Mouse (Mus musculus) small intestine, adult 2 months (tissue): ENCODE results near the gene Slc15a3. TPM values are rescaled to one million over a fixed set of nuclear protein-coding genes. Genes with fewer than 3 reads are reported as not detected.

Source experiments
- H3K27ac ChIP-seq: fragments of 200-500 bp; 2 replicates; pipeline ENCODE4 v1.5.1; 2012; ENCODE audit warnings: low read depth, low read length, control low read depth, inconsistent platforms; ENCODE audit not compliant: insufficient read depth
- H3K27me3 ChIP-seq: fragments of 200-500 bp; 2 replicates; pipeline ENCODE4 v1.6.1; 2012; ENCODE audit warnings: mild to moderate bottlenecking, moderate library complexity, low read length, inconsistent platforms; ENCODE audit not compliant: control insufficient read depth, insufficient read depth
- H3K36me3 ChIP-seq: fragments of 200-500 bp; 2 replicates; pipeline ENCODE4 v1.6.1; 2012; ENCODE audit warnings: mild to moderate bottlenecking, low read length, control low read depth, inconsistent platforms; ENCODE audit not compliant: control insufficient read depth, insufficient read depth
- H3K4me1 ChIP-seq: fragments of 200-500 bp; 2 replicates; pipeline ENCODE4 v1.6.1; 2012; ENCODE audit warnings: low read length, inconsistent platforms, mixed read lengths; ENCODE audit not compliant: control insufficient read depth, insufficient read depth, insufficient read length
- H3K4me3 ChIP-seq: fragments of 200-500 bp; 2 replicates; pipeline ENCODE4 v1.5.1; 2012; ENCODE audit warnings: low read depth, mild to moderate bottlenecking, control low read depth, inconsistent platforms, low read length, moderate library complexity
- CTCF ChIP-seq: fragments of 200-500 bp; IDR thresholded peaks from 2 replicates; pipeline ENCODE4 v1.5.1; 2012; ENCODE audit warnings: low read depth, mild to moderate bottlenecking, control low read depth, inconsistent platforms, low read length, moderate library complexity, mixed read lengths; ENCODE audit not compliant: insufficient replicate concordance, insufficient read length; ENCODE audit errors: extremely low read depth
- POLR2A ChIP-seq: fragments of 200-500 bp; IDR thresholded peaks from 2 replicates; pipeline ENCODE4 v1.6.1; 2012; ENCODE audit warnings: low read depth, mild to moderate bottlenecking, control low read depth, inconsistent platforms, low read length, moderate library complexity
- WGBS: fragments of 180-500 bp; shearing (Covaris S2); methylation state at CpG from one replicate; pipeline ENCODE4 v1.1.7; 2018; 5-methylcytosine and 5-hydroxymethylcytosine counted together
- polyA plus RNA-seq: library from polyadenylated mRNA; depleted of rRNA; stranded (reverse); fragments of >200 nt; gene quantifications from 2 replicates; pipeline ENCODE4 v1.2.3, GENCODE M21; 2012

Slc15a3 gene
- polyA plus RNA-seq, 1 experiment: 14.4 TPM

DNA sequence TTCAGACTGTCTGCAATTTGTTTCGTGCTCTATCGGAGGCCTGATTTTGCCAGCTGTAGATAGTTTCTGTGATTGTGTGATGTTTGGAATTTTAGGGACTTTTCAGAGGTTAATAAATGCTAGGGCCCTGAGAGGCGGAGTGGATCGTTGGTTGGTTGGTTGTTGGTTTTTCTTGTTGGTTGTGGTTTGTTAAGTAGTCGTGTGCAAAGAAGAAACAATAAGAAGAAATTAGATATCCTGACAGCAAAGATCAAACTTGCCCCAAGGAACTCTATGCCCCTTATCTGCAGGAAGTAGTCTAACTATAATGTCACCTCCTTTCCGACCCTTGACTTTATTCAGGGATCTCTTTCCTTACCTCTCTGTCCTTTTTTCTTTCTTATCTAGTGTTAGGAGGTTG, 28.1 kb upstream of the Slc15a3 start:
- 65% methylated on average over 6 of the region's 6 CpGs for WGBS
- H3K27ac ChIP-seq: no peak overlapping the region
- TF ChIP-seq POLR2A (no peak), CTCF (no peak)
- H3K4me3 ChIP-seq: no peak overlapping the region
- no peaks in the 10 kb centered on the region for H3K4me1 ChIP-seq
- no peaks in the 10 kb centered on the region for H3K36me3 ChIP-seq
- H3K27me3 ChIP-seq: no peaks in the 10 kb centered on the region

DNA sequence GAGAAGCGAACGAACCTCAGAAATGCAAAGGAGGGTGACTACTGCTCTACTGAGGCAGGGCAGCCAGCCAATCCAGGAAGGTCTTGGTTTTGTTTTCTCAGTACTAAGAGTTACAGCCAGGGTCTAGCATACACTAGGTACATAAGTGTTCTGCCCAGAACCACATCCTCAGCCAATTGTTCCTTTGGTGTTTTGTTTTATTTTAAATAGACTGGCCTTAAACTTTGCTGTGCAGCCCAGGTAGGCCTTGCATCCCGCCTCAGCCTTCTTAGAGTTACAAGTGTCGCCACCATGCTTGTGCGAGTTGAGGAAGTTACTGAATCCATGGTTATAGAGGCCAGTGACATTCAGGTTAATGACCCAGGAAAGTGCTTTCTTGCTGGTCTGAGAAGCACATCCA, 26.5 kb upstream of the Slc15a3 start:
- WGBS: 93% methylated on average over 5 of the region's 5 CpGs
- no peak for TF ChIP-seq CTCF
- no peak for TF ChIP-seq POLR2A
- Histone ChIP-seq H3K27ac (no peak overlapping the region), H3K36me3 (no peaks in the 10 kb centered on the region), H3K4me1 (peaks cover 2% of the 10 kb centered on the region; the same call in 1 of the 2 replicates), H3K4me3 (no peak overlapping the region), H3K27me3 (no peaks in the 10 kb centered on the region)

DNA sequence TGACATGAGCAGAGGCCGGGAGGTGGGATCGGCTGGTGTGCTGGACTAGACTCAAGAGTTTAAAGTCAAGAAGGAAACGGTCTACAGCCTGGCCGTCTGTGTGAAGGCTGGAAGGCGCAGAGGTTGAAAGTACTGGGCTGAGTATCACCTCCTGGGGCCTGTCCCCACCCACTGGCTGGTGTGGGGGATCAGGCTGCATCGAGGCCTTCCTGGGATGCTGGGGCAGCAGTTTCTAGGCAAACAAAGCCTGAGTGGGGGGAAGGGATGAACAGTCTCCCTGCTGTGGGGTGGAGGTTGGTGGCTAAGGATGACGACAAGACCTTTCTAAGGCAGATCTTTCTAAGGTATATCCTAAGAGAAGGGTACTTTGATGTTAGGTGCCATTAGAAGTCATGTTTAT, 25.6 kb upstream of the Slc15a3 start:
- Histone ChIP-seq H3K27me3 (no peaks in the 10 kb centered on the region), H3K4me3 (no peak overlapping the region), H3K36me3 (no peaks in the 10 kb centered on the region), H3K4me1 (peaks cover 5% of the 10 kb centered on the region; the same call in 1 of the 2 replicates), H3K27ac (no peak overlapping the region)
- TF ChIP-seq POLR2A (no peak), CTCF (no peak)
- 72% methylated on average over 7 of the region's 7 CpGs for WGBS

DNA sequence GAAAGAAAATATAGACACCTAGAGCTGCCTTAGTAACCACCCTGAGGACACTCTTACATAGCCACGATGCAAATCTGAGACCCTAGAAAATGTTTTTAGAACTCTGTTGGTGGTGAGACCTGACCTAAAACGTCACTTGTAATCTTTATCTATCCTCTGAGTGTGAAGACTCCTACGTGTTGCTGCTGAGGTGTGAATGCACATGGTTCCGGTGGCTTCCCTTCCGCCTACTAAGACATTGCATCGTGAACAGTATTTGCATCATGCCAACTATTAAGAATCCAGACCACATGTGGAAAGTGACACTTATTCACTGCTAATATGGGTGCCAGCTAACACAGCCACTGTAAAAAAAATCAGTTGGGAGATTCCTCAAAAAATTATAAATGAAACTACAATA, 23.7 kb upstream of the Slc15a3 start:
- WGBS: 86% methylated on average over 6 of the region's 6 CpGs
- TF ChIP-seq CTCF (no peak), POLR2A (no peak)
- no peaks in the 10 kb centered on the region for H3K27me3 ChIP-seq
- H3K4me3 ChIP-seq: no peak overlapping the region
- H3K4me1 ChIP-seq: peaks cover 5% of the 10 kb centered on the region; the same call in 1 of the 2 replicates
- H3K36me3 ChIP-seq: no peaks in the 10 kb centered on the region
- no peak overlapping the region for H3K27ac ChIP-seq

DNA sequence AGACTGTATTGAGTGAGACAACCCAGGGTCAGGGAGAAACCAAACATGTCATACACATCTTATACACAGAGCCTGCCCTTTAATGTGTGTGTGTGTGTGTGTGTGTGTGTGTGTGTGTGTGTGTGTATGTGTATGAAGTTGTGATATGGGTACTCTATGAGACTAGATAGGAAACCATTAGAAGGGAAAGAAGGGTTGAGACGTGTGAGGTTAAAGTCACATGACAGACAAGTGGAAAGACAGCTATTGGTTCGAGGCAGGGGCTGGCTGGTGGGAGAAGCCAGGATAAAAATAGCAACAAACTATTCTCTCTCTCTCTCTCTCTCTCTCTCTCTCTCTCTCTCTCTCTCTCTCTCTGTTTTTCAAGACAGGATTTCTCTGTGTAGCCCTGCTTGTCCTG, 23.1 kb upstream of the Slc15a3 start:
- no peak overlapping the region for H3K27ac ChIP-seq
- H3K36me3 ChIP-seq: no peaks in the 10 kb centered on the region
- no peak for TF ChIP-seq CTCF
- no peak for TF ChIP-seq POLR2A
- peaks cover 5% of the 10 kb centered on the region; the same call in 1 of the 2 replicates for H3K4me1 ChIP-seq
- H3K27me3 ChIP-seq: no peaks in the 10 kb centered on the region
- no peak overlapping the region for H3K4me3 ChIP-seq
- 74% methylated on average over 2 of the region's 2 CpGs for WGBS

DNA sequence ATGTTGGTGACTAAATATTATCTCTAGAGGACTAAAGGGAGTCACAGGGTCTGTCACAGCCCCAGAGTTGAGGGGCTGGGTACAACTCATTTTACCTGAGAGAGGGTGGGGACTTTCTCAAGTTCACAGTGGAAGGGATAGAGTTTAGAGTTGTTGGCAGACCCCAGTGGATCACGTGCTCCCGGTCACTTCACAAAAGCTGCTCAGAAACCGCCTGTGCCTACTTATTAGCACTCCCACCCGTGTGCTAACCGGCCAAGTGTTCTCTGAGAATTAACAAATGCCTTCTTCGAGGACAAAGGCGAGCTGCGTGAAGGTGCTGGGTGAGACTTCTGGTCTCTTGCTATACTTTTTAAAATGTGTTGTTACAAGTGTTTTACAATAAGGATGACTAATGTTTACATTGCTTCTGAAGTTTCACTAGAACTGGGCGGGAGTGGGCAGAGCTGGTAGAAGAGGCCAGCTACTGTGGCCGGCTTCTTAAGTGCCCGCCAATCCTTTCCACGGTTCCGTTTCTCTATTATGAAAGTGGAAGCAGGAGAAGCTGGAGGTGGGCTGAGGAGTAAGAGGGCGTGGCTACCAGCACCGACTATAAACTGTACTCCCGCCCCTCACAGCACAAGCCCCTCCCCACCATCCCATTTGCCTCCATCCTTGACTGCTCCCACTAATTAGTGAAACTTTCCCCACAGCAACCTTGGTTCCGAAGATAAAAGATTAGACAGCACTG, 21.1 kb upstream of the Slc15a3 start:
- H3K4me1 ChIP-seq: peaks cover 5% of the 10 kb centered on the region; the same call in 1 of the 2 replicates
- TF ChIP-seq POLR2A: no peak; the same call in 1 of the 2 replicates
- no peak for TF ChIP-seq CTCF
- H3K4me3 ChIP-seq: peak overlapping the region; percentile 31
- H3K27me3 ChIP-seq: no peaks in the 10 kb centered on the region
- H3K27ac ChIP-seq: no peak overlapping the region
- H3K36me3 ChIP-seq: no peaks in the 10 kb centered on the region
- WGBS: 14% methylated on average over 17 of the region's 17 CpGs

DNA sequence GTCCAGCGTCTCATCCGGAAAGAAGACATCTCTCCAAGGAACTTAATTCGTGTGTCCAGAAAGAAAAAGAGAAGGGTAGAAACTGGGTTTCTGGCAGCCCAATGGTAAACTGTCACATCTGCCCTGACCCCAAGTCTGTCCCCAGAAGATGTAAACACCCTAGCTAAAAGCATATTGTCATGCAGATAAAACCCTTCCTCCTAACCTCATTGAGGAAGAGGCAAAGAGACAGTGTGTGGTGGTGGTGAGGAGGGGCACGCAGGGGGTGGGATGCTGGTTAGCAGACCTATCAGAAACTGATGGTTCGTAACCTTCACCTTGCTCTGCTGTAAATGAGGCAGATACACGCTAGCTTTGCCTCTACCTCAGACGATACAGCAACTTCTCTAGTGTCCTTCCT, 18.2 kb upstream of the Slc15a3 start:
- H3K27me3 ChIP-seq: no peaks in the 10 kb centered on the region
- H3K36me3 ChIP-seq: no peaks in the 10 kb centered on the region
- 76% methylated on average over 7 of the region's 7 CpGs for WGBS

DNA sequence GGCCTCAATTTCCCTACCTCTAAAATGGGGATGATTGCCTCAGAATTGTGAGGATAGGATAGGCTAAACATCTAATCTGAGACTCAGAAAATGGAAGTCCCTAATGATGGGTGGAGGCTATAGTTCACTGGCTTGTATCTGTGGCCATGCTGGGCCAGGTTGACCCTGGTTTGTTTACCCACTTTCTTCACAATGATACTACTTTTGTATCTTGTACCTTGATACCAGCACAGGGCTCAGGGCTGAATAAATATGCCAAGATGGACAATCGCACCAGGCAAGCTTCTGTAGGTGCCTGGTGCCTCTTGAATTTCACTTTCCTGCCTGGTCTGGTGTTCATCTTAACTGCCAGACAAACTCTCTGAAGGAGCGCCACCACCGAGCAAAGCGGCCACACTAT, 17.0 kb upstream of the Slc15a3 start:
- Histone ChIP-seq H3K27ac (no peak overlapping the region), H3K27me3 (no peaks in the 10 kb centered on the region), H3K4me3 (no peak overlapping the region), H3K36me3 (no peaks in the 10 kb centered on the region), H3K4me1 (peaks cover 5% of the 10 kb centered on the region; the same call in 1 of the 2 replicates)
- no peak for TF ChIP-seq CTCF
- TF ChIP-seq POLR2A: no peak
- 92% methylated on average over 4 of the region's 4 CpGs for WGBS

More for the DNA sequence above, 18.2 kb upstream of the Slc15a3 start:
- no peak overlapping the region for H3K4me3 ChIP-seq
- peaks cover 5% of the 10 kb centered on the region; the same call in 1 of the 2 replicates for H3K4me1 ChIP-seq
- TF ChIP-seq POLR2A (no peak), CTCF (no peak)
- H3K27ac ChIP-seq: no peak overlapping the region
